Mouse (Mus musculus) testis, postnatal 10 days (tissue): ENCODE measurements at regions not wholly inside any gene's neighbourhood (a gene's known extent, or its start where the extent isn't known, plus 50 kb on each side); places are given as distances from the start of the nearest gene placed in this dataset.

ENCODE experiments used
- DNase-seq: peaks from one replicate; pipeline ENCODE4 v3.0.0; 2021; ENCODE audit warnings: low spot score

GRCm38 (mm10) chr11:19351243-19351787, 332.5 kb upstream of the Meis1 start:
- no peak for DNase-seq

DNA sequence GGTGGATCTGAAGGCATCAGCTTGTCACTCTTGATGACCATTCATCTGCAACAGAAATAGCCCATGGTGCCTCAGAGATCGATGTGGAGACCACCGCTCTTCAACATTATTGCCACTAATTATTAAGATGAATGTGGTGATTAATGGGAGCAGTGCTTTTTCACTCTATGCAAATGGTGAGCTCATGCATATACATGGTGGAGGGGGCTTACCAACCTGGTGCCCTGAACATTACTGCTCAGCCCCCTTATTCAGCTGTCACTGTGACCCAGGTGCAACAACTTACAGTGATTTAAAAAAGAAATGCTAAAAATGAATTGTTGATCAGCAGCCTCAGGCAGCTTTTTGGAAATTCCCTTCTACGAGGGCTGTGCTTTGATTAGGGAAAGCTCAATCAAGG, 334.9 kb upstream of the Meis1 start:
- no peak for DNase-seq

GRCm38 (mm10) chr11:19355179-19355578, 336.4 kb upstream of the Meis1 start:
- no peak for DNase-seq

DNA sequence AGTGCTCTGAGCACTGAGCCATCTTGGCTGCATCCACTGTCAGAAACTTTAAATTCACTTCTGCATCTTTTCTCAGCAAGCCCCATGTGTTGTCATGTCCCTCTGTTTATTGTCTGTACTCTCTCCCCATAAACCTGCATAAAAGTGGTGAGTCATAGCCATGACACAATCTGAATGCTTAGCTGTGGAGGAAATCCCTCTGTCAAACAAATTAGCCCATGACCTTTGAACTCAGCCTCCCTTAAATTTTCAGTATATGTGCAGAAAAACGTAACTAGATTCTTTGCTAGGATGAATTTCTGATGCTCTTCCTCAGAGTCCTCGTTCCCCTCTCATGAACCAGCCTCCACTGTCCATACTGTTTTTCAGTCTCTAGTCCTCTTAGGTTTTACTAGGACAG, 337.4 kb upstream of the Meis1 start:
- DNase-seq = no peak

- no peak for DNase-seq
Observed at GRCm38 (mm10) chr11:19369152-19369551, 350.4 kb upstream of the Meis1 start.

- no peak for DNase-seq
Observed at GRCm38 (mm10) chr11:19373476-19373875, 354.7 kb upstream of the Meis1 start.

- DNase-seq = no peak
Observed at GRCm38 (mm10) chr11:19380935-19381334, 362.1 kb upstream of the Meis1 start.

GRCm38 (mm10) chr11:19389136-19389535, 370.4 kb upstream of the Meis1 start:
- no peak for DNase-seq

- no peak for DNase-seq
Observed at GRCm38 (mm10) chr11:19392190-19392589, 373.4 kb upstream of the Meis1 start.

- no peak for DNase-seq
Observed at GRCm38 (mm10) chr11:19394372-19394771, 375.6 kb upstream of the Meis1 start.

- no peak for DNase-seq
Observed at GRCm38 (mm10) chr11:19400396-19400795, 381.6 kb upstream of the Meis1 start.

DNA sequence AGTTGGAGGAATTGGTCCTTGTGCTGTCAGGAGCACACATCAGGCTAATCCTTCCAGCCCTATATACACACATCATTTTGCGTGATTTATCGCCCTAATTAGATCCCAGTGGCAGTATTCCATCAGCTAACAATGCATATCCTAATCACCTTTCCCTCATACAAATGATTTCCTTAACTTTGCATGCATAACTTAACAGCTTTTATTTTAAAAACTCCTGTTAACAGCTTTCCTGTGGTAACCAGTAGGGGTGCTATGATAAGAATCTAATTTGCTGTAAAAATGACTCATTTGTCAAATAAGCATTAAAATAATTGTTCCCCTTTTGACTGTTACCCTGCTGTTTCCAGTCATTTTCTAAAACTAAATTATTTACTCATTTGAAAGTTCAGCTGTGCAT, 401.4 kb upstream of the Meis1 start:
- DNase-seq = no peak

- DNase-seq = no peak
Observed at GRCm38 (mm10) chr11:19423268-19423667, 404.5 kb upstream of the Meis1 start.

GRCm38 (mm10) chr11:19423841-19424815, 405.3 kb upstream of the Meis1 start:
- DNase-seq = no peak

- DNase-seq = no peak
Observed at GRCm38 (mm10) chr11:19427559-19427958, 408.8 kb upstream of the Meis1 start.

GRCm38 (mm10) chr11:19433680-19434619, 415.2 kb upstream of the Meis1 start:
- DNase-seq = no peak

DNA sequence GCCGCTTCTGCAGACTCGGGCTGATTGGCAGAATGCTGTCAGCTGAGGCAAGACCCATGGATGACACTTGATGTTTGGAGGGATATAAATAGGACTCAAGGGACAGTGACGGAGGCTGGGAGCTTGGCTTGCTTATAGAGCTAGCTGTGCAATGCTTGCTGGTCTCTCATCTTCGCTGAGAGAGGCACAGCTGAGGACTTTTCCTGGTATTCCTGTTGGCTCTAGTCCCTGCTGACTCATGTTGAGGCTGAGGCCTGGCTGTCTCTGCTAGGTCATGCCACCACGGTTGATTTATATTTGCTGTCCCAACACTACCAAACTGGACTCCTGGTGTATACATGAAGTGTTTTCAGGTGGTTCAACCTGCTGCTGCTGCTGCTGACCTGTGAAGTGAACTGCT, 419.6 kb upstream of the Meis1 start:
- no peak for DNase-seq

GRCm38 (mm10) chr11:19441936-19442335, 423.2 kb upstream of the Meis1 start:
- no peak for DNase-seq

- DNase-seq = no peak
Observed at GRCm38 (mm10) chr11:19455391-19456290, 436.9 kb upstream of the Meis1 start.

DNA sequence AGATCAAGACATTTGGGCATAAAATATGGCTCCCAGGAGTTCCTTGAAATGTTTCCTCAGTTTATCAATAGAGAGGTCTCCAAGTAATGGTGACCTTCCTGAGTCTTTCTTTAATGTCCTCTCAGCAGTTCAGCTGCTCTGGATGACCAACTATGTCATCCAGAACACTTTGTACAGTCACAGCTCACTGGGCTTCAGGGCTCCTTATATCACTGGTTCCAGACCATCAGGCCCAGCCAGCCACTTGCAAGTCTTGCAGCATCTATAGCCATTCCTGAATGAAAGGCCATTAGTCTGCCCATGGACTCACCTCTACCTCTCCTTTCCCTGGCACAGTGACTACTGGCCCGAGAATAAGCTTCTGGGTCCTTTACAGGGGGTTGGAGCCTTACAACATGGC, 437.8 kb upstream of the Meis1 start:
- DNase-seq = no peak

DNA sequence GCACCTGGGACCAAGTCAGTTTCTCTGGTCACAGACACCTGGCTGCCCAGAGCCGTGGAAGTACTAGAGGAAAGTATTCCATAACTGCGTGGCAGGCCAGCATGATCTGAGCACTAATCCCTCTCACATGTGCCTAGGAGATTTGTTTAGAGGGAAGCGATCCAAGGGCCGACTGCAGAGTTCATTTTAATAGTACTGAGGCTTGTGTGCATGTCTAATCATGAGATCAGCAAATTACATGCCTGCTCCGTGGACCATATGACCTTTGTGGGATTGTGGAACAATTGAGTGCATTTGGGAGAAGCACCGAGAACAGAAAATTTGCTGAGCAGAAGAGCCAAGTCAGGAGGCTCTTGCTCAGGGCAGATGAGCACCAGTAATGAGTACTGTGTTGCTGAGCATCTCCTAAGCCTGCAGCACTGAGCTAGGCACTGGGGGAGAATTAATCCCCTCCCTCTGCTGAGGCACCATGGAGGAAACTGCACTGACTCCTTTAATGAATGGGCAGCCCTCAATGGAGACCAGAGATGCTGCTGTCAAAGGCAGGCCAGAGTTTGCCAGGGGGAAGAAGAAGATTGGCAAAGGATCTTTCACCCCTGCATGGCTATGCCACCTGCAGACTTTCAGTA, 445.1 kb upstream of the Meis1 start:
- DNase-seq = no peak
